Mouse (Mus musculus): ENCODE measurements at regions not wholly inside any gene's neighbourhood (a gene's known extent, or its start where the extent isn't known, plus 50 kb on each side); places are given as distances from the start of the nearest gene placed in this dataset.

DNA sequence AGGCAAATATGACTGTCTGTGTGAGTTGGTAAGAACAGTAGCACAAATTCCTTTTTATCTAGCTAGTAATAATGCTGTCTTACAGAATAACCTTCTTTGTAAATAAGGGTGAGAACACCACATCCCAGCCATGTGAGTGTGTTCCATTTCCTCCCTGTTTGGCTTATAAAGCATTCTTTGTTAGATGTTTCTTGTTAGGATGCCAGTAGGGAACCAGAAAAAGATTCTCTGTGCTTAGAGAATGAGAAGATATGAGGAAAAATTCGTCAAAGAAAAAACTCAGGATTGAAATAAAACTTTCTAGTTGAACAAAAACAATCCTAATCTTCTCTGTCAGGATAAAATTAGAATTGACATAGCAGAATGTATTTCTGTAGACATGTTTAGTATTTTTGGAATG is 155.3 kb downstream of the Zfp330 start:
- Histone ChIP-seq H3K27me3 (ENCODE audit: control insufficient read depth, insufficient read depth, low read length) (no peaks in the 10 kb centered on the region), H3K27ac (ENCODE audit: insufficient read depth, low read length) (no peak overlapping the region), H3K4me3 (ENCODE audit: extremely low read depth, insufficient read depth, insufficient read length) (no peak overlapping the region), H3K36me3 (ENCODE audit: control insufficient read depth, insufficient read depth, low read length) (no peaks in the 10 kb centered on the region), H3K4me1 (ENCODE audit: control insufficient read depth, insufficient read depth, insufficient read length) (no peaks in the 10 kb centered on the region)
- DNase-seq (ENCODE audit: low read depth in 1 of 2, low spot score in 2 of 2): no peak
- no peak for TF ChIP-seq POLR2A (IDR thresholded peaks at IDR 0.05; ENCODE audit: low read depth, low read length)
- no peak for TF ChIP-seq CTCF (IDR thresholded peaks at IDR 0.05; ENCODE audit: extremely low read depth, insufficient read depth, insufficient read length, insufficient replicate concordance)
- WGBS: 54% methylated on average over 1 of the region's 1 CpGs

- DNase-seq (ENCODE audit: low read depth in 1 of 2, low spot score in 2 of 2): no peak
- WGBS: 74% methylated on average over 3 of the region's 3 CpGs
- no peaks in the 10 kb centered on the region for H3K4me1 ChIP-seq (ENCODE audit: control insufficient read depth, insufficient read depth, insufficient read length)
- no peaks in the 10 kb centered on the region for H3K27me3 ChIP-seq (ENCODE audit: control insufficient read depth, insufficient read depth, low read length)
- H3K36me3 ChIP-seq (ENCODE audit: control insufficient read depth, insufficient read depth, low read length): no peaks in the 10 kb centered on the region
- TF ChIP-seq POLR2A (IDR thresholded peaks at IDR 0.05; ENCODE audit: low read depth, low read length) (no peak), CTCF (IDR thresholded peaks at IDR 0.05; ENCODE audit: extremely low read depth, insufficient read depth, insufficient read length, insufficient replicate concordance) (no peak)
- H3K4me3 ChIP-seq (ENCODE audit: extremely low read depth, insufficient read depth, insufficient read length): no peak overlapping the region
- no peak overlapping the region for H3K27ac ChIP-seq (ENCODE audit: insufficient read depth, low read length)
These were observed 172.4 kb downstream of the Zfp330 start for GRCm38 (mm10) chr8:82601556-82601955.

GRCm38 (mm10) chr8:82573434-82573833 is 170.4 kb upstream of the Il15 start:
- H3K4me3 ChIP-seq (ENCODE audit: extremely low read depth, insufficient read depth, insufficient read length): no peak overlapping the region
- no peak overlapping the region for H3K27ac ChIP-seq (ENCODE audit: insufficient read depth, low read length)
- 81% methylated on average over 1 of the region's 1 CpGs for WGBS
- H3K36me3 ChIP-seq (ENCODE audit: control insufficient read depth, insufficient read depth, low read length): no peaks in the 10 kb centered on the region
- no peaks in the 10 kb centered on the region for H3K27me3 ChIP-seq (ENCODE audit: control insufficient read depth, insufficient read depth, low read length)
- TF ChIP-seq POLR2A (IDR thresholded peaks at IDR 0.05; ENCODE audit: low read depth, low read length) (no peak), CTCF (IDR thresholded peaks at IDR 0.05; ENCODE audit: extremely low read depth, insufficient read depth, insufficient read length, insufficient replicate concordance) (no peak)
- no peak for DNase-seq (ENCODE audit: low read depth in 1 of 2, low spot score in 2 of 2)
- no peaks in the 10 kb centered on the region for H3K4me1 ChIP-seq (ENCODE audit: control insufficient read depth, insufficient read depth, insufficient read length)

DNA sequence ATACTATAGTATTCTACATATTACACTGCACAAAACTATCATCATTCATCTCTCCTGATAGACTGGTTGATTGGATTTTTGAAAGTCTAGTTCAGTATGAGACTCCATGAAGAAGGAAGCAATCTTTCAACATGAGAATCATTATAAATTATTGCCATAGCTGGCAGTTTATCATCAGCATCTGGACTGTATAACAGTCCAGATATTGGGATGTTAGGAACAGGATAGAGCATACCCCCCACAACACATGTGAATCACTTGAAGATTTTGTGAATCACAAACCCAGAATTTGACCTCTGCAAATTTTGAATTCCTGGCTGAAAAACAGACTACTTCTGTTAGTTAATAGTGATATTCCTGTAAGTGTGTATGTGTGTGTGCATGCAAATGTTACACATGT is 135.1 kb upstream of the Il15 start:
- TF ChIP-seq CTCF (IDR thresholded peaks at IDR 0.05; ENCODE audit: extremely low read depth, insufficient read depth, insufficient read length, insufficient replicate concordance) (no peak), POLR2A (IDR thresholded peaks at IDR 0.05; ENCODE audit: low read depth, low read length) (no peak)
- no peaks in the 10 kb centered on the region for H3K36me3 ChIP-seq (ENCODE audit: control insufficient read depth, insufficient read depth, low read length)
- no peak overlapping the region for H3K27ac ChIP-seq (ENCODE audit: insufficient read depth, low read length)
- H3K4me3 ChIP-seq (ENCODE audit: extremely low read depth, insufficient read depth, insufficient read length): no peak overlapping the region
- no peak for DNase-seq (ENCODE audit: low read depth in 1 of 2, low spot score in 2 of 2)
- no peaks in the 10 kb centered on the region for H3K4me1 ChIP-seq (ENCODE audit: control insufficient read depth, insufficient read depth, insufficient read length)
- no peaks in the 10 kb centered on the region for H3K27me3 ChIP-seq (ENCODE audit: control insufficient read depth, insufficient read depth, low read length)

DNA sequence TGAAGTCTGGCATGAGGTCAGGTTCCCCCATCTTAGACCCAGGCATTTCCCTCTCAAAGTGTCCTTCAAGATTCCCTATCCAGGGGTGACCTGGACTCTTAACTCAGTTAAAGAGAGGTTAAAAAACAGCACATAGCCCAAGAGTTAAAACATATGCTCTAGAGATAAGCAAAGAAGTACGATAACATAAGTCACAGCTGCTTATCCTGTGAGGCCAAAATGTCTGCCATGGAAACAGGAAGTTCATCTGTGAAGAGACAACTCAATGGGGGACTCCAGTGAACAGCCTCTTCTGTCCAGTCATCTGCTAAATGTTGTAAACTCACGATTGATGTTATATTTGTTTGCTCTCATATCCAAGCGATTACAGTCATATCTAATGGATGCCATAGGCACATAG is 126.1 kb upstream of the Il15 start:
- no peak for TF ChIP-seq POLR2A (IDR thresholded peaks at IDR 0.05; ENCODE audit: low read depth, low read length)
- TF ChIP-seq CTCF (IDR thresholded peaks at IDR 0.05; ENCODE audit: extremely low read depth, insufficient read depth, insufficient read length, insufficient replicate concordance): no peak
- WGBS: 89% methylated on average over 3 of the region's 3 CpGs
- Histone ChIP-seq H3K27ac (ENCODE audit: insufficient read depth, low read length) (no peak overlapping the region), H3K4me3 (ENCODE audit: extremely low read depth, insufficient read depth, insufficient read length) (no peak overlapping the region), H3K36me3 (ENCODE audit: control insufficient read depth, insufficient read depth, low read length) (no peaks in the 10 kb centered on the region), H3K4me1 (ENCODE audit: control insufficient read depth, insufficient read depth, insufficient read length) (no peaks in the 10 kb centered on the region), H3K27me3 (ENCODE audit: control insufficient read depth, insufficient read depth, low read length) (no peaks in the 10 kb centered on the region)
- no peak for DNase-seq (ENCODE audit: low read depth in 1 of 2, low spot score in 2 of 2)

- H3K4me1 ChIP-seq (ENCODE audit: control insufficient read depth, insufficient read depth, insufficient read length): no peaks in the 10 kb centered on the region
- no peak overlapping the region for H3K4me3 ChIP-seq (ENCODE audit: extremely low read depth, insufficient read depth, insufficient read length)
- DNase-seq (ENCODE audit: low read depth in 1 of 2, low spot score in 2 of 2): no peak
- no peak for TF ChIP-seq POLR2A (IDR thresholded peaks at IDR 0.05; ENCODE audit: low read depth, low read length)
- TF ChIP-seq CTCF (IDR thresholded peaks at IDR 0.05; ENCODE audit: extremely low read depth, insufficient read depth, insufficient read length, insufficient replicate concordance): no peak
- no peaks in the 10 kb centered on the region for H3K36me3 ChIP-seq (ENCODE audit: control insufficient read depth, insufficient read depth, low read length)
- H3K27me3 ChIP-seq (ENCODE audit: control insufficient read depth, insufficient read depth, low read length): no peaks in the 10 kb centered on the region
- H3K27ac ChIP-seq (ENCODE audit: insufficient read depth, low read length): no peak overlapping the region
- WGBS: 95% methylated on average over 14 of the region's 14 CpGs
These were observed 120.8 kb upstream of the Il15 start for GRCm38 (mm10) chr8:82523866-82524265.

DNA sequence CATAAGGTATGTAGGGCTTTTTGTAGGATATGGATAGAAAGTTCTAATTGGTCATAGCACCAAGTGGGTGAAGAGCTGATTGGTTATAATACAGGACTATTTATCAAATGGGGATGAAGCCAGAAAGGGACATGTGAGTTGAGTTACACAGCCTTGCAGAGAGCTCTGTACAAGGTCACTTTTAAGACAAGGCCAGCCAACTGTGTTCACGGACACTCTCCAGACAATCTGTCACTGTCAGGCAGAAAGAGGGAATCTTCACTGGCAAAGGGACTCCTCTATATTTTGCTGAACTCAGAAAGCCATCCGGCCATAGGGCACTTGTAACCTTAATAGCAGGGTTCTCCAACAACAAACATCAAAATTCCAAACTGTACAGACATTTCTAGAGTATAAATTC is 95.5 kb upstream of the Il15 start:
- Histone ChIP-seq H3K27ac (ENCODE audit: insufficient read depth, low read length) (no peak overlapping the region), H3K4me3 (ENCODE audit: extremely low read depth, insufficient read depth, insufficient read length) (no peak overlapping the region), H3K27me3 (ENCODE audit: control insufficient read depth, insufficient read depth, low read length) (no peaks in the 10 kb centered on the region), H3K36me3 (ENCODE audit: control insufficient read depth, insufficient read depth, low read length) (no peaks in the 10 kb centered on the region), H3K4me1 (ENCODE audit: control insufficient read depth, insufficient read depth, insufficient read length) (no peaks in the 10 kb centered on the region)
- TF ChIP-seq CTCF (IDR thresholded peaks at IDR 0.05; ENCODE audit: extremely low read depth, insufficient read depth, insufficient read length, insufficient replicate concordance) (no peak), POLR2A (IDR thresholded peaks at IDR 0.05; ENCODE audit: low read depth, low read length) (no peak)
- no peak for DNase-seq (ENCODE audit: low read depth in 1 of 2, low spot score in 2 of 2)
- 78% methylated on average over 2 of the region's 2 CpGs for WGBS

Data from spleen, adult 2 months (tissue).